Mouse (Mus musculus): Measurements from ENCODE around the gene Ear1.
"Not testable (repeated sequence)": the region's sequence is repeated elsewhere in the genome, so short reads cannot be mapped to it uniquely, and the experiment has no call there.

- TF ChIP-seq CTCF (IDR thresholded peaks at IDR 0.05; ENCODE audit: control insufficient read depth, insufficient read depth, insufficient read length); MAX (IDR thresholded peaks at IDR 0.05); MYOD1 (IDR thresholded peaks at IDR 0.05; ENCODE audit: control insufficient read depth, insufficient read length, low read depth): not testable (repeated sequence)
Observed at GRCm38 (mm10) chr14:43843949-43844573, 31.3 kb downstream of the Ear1 start.
